Mouse (Mus musculus) left cerebral cortex, postnatal 25 days (tissue): ENCODE measurements around the gene H2-Eb2. TPM values are rescaled to one million over a fixed set of nuclear protein-coding genes. Genes with fewer than 3 reads are reported as not detected.
A peak's percentile ranks its signal among the peaks of the same experiment; 100 is the strongest.
"Not testable (repeated sequence)": the region's sequence is repeated elsewhere in the genome, so short reads cannot be mapped to it uniquely, and the experiment has no call there.

ENCODE experiments used
- DNase-seq, 2 experiments: peaks; one replicate each; pipeline ENCODE4 v3.0.0; 2022; ENCODE audit warnings: low spot score in 2 of 2, mixed read lengths in 1 of 2
- intact Hi-C: fragments of 180-260 bp; cut with DNase I; formaldehyde crosslinking; loops from one replicate; pipeline ENCODE4 v1.15.1; 2025
- total RNA-seq, 2 experiments: library from RNA; stranded (reverse); gene quantifications; 2 replicates each; pipeline ENCODE4 v1.2.3; 2021

Gene H2-Eb2
- total RNA-seq, 2 experiments from 2014 or later, result not detected

GRCm38 (mm10) chr17:34304751-34305150, 20.7 kb upstream of the H2-Eb2 start:
- intact Hi-C loops, result no loop called here
- peak; percentile 70 to 88 for DNase-seq

GRCm38 (mm10) chr17:34305380-34306030, 20.0 kb upstream of the H2-Eb2 start, which contains the start of gene H2-Eb1:
Gene H2-Eb1, plus strand, starts transcription at chr17:34305867.
- intact Hi-C loops, result no loop called here

DNA sequence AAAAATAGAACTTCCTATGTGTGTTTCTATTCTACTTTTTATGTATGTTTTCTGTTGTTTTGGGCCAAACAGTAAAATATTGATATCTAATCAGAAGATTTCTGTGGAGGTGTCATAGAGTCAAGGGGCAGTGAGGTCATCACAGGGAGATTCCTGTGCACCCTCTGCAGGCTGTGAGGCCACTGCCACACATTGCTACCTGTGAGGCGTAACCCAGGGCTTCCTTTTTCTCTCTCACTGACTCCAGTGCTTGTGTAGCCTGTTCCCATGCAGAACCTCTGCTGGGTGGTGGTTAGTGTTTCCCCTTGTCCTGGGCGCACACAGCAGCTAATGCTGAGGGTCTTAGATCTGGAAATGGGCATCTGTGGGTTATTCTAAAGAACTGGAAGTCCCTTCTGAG, 19.1 kb upstream of the H2-Eb2 start:
- intact Hi-C loops, result no loop called here

More at GRCm38 (mm10) chr17:34305380-34306030, 20.0 kb upstream of the H2-Eb2 start, which contains the start of gene H2-Eb1:
- peak; percentile 90 to 95 for DNase-seq

DNA sequence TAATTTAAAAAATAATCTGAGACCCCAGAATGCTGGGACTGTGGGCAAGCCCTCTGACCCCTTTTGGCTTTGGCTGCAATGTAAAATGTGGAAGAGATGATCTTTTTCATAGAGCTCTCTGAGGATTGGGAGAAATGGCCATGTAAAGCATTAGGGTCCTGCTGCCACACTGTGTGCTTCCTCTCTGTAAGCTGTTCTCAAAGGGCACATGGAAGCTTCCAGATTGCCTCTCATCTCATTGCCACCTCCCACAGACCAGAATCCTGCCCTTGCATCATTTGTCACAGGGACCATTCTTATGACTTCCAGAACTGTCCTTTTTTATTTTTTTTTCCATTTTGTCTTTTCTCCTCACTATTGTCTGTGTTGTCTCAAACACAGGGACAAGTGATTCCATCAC, 18.2 kb upstream of the H2-Eb2 start:
- intact Hi-C loops, result no loop called here
- no peak for DNase-seq

More for the DNA sequence above, 19.1 kb upstream of the H2-Eb2 start:
- DNase-seq, result no peak

- intact Hi-C loops, result no loop called here
- no peak for DNase-seq
Observed at GRCm38 (mm10) chr17:34308161-34308560, 17.3 kb upstream of the H2-Eb2 start.

- intact Hi-C loops, result no loop called here
- no peak for DNase-seq
Observed at GRCm38 (mm10) chr17:34309225-34309624, 16.2 kb upstream of the H2-Eb2 start.

- intact Hi-C loops, result no loop called here
Observed at GRCm38 (mm10) chr17:34309683-34310385, 15.6 kb upstream of the H2-Eb2 start.

DNA sequence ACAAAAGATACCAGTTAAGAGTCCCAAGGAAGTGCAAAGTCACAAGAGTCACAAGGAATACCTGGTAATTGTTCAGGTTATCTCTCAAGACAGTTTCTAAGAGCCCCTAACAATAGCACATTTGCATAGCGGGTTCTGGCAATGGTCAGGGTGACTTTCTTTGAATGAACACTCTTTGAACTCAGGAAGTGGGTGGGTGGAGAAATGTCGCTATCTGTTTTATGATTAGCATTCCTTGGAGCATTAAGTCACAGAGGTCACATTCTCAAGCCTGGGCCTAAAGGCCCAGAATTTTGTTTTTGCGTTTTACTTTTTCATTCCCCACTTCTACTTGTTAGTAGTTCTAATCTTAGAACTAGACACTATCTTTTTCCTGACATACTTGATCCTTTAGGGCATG, 14.9 kb upstream of the H2-Eb2 start:
- intact Hi-C loops, DNase-seq: not testable (repeated sequence)

More at GRCm38 (mm10) chr17:34309683-34310385, 15.6 kb upstream of the H2-Eb2 start:
- DNase-seq, result peak; percentile 69 to 78

DNA sequence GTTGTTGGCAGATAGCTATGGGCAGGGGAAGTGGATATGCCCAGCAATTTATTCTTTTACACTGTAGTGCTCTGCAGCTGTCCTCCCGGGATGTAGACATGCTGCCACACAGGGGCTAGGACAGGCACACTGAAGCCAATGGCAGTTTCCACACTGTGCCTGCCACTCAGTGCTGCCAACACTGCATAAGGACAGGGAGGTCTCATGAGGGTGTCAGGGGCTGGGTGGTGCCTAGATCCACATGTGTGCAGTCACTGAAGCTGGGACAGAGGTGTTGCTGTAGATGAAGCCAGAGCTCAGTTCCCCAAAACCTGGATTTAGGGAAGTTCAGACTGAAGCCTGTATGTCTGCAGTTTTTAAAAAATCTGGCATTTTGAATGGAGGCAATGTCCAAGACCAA, 13.3 kb upstream of the H2-Eb2 start:
- DNase-seq, result no peak
- intact Hi-C loops, result no loop called here

- intact Hi-C loops, result loop anchor here (1.0 kb wide), 1 partner anchor 63 kb away; no protein-coding TSS in a partner anchor
- peak; percentile 75 to 80 for DNase-seq
Observed at GRCm38 (mm10) chr17:34313393-34313792, 12.1 kb upstream of the H2-Eb2 start.

- DNase-seq, result no peak
- intact Hi-C loops, result no loop called here
Observed at GRCm38 (mm10) chr17:34314286-34314685, 11.2 kb upstream of the H2-Eb2 start.

DNA sequence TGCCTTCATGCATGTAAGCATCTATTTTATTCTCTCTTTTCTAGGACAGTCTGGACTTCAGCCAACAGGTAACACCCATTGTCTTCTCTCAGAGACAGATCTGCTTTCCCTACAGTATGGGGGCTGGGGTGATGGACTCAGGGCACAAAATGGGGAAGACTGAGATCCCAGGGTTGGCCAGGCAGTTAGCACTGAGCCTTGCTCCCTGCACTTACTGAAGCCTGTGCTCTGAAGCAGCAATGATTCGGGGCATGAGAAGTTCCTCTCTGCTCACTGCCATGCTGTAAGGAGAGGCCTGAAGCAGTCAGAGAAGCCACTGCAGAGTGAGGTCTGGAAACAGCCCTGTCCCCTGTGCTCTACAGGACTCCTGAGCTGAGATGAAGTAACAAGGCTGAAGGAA, 10.0 kb upstream of the H2-Eb2 start:
- intact Hi-C loops, result no loop called here
- DNase-seq, result no peak

GRCm38 (mm10) chr17:34316697-34317096, 8.8 kb upstream of the H2-Eb2 start:
- intact Hi-C loops, result no loop called here
- no peak for DNase-seq

- no peak for DNase-seq
- intact Hi-C loops, result no loop called here
Observed at GRCm38 (mm10) chr17:34317275-34317674, 8.2 kb upstream of the H2-Eb2 start.

- intact Hi-C loops, result no loop called here
- no peak for DNase-seq
Observed at GRCm38 (mm10) chr17:34326373-34326772, 908 bp downstream of the H2-Eb2 start.

- no peak for DNase-seq
- intact Hi-C loops, result no loop called here
Observed at GRCm38 (mm10) chr17:34329807-34330206, 4.3 kb downstream of the H2-Eb2 start.

GRCm38 (mm10) chr17:34331200-34331599, 5.7 kb downstream of the H2-Eb2 start:
- intact Hi-C loops, result no loop called here
- no peak for DNase-seq

GRCm38 (mm10) chr17:34340619-34341402, 15.3 kb downstream of the H2-Eb2 start:
- intact Hi-C loops, result no loop called here
- DNase-seq, result peak in 1 of 2 experiments; percentile 8

DNA sequence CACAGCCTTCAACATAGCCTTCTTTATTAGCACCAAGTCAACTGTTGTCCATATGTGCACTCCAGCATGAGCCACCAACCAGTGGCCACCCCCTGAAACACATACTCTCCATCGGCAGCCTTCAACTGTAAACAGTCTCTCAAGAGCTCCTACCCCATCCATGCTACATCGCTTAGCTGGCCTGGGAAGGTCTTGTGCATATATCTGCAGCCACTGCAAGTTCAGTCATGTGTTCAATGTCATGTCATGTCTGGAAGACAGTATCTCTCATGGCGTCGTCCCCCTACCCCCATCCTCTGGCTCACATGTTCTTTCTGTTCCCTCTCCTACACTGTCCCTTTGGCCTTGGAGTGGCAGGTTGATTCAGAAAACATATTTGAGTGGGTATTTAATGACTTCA, 19.4 kb downstream of the H2-Eb2 start:
- intact Hi-C loops, result no loop called here

DNA sequence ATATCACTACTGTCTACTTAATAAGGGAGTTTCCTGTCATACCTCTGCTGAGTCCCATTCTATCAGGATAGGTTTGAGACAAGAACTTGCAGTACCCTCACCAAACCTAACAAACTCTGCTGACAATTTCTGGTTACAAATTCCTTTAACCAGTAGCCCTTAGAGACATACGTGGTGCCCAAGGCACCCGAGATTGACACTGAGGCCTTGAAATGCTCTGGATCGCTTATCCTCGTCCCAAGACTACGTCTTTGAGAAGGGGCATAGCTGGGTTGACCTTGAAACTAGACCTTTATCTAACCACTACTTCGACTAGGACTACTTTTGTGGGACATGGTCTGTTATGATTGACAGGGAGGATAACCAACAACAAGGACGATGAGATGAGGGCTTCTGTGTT, 20.0 kb downstream of the H2-Eb2 start:
- intact Hi-C loops, result no loop called here
- DNase-seq, result no peak

More for the DNA sequence above, 19.4 kb downstream of the H2-Eb2 start:
- no peak for DNase-seq
